Comparison of ENCODE assay signal across 36 mouse cellular contexts in the genomic region with DNA sequence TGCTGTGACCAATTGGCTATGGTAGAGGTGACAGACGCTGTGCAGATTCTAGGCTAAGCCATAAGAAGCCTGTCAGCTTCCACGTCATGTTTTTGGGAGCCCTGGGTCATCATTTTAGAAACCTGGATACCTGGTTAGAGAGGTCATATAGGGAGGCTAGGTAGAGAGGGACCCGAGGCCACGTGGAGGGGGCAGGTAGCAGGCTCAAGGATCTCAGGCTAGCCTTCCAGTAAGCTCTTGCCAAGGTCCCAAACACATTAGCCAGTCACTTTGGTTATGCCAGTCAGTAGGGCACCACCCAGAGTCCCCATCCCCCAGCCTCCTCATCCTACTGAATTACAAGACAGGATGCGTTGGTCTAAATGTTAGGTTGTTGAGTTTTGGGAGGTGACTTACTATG. TPM values are rescaled to one million over a fixed set of nuclear protein-coding genes. Genes with fewer than 3 reads are reported as not detected.
"Had no signal": no experiment of that assay in that cellular context is flagged by ENCODE, and none has a peak within 500 bp of the region (broad histone marks: within the 10 kb centered on the region; RNA-seq: fewer than 3 reads in every experiment).

No protein-coding gene starts in this region.

- H3K27ac ChIP-seq: embryonic facial prominence, embryonic 10.5 days; embryonic facial prominence, embryonic 12.5 days; embryonic facial prominence, embryonic 13.5 days; embryonic facial prominence, embryonic 15.5 days; forebrain, embryonic 10.5 days; forebrain, embryonic 12.5 days; forebrain, embryonic 13.5 days; forebrain, embryonic 15.5 days; gastrocnemius, adult 2 months; heart, embryonic 10.5 days had no signal

- H3K9ac ChIP-seq: embryonic facial prominence, embryonic 12.5 days; embryonic facial prominence, embryonic 13.5 days; embryonic facial prominence, embryonic 15.5 days; forebrain, embryonic 12.5 days; forebrain, embryonic 13.5 days; forebrain, embryonic 15.5 days; forebrain, postnatal 0 days had no signal

- ATAC-seq: forebrain, embryonic 13.5 days; forebrain, embryonic 14.5 days; forebrain, embryonic 15.5 days; forebrain, embryonic 16.5 days; forebrain, postnatal 0 days had no signal

- DNase-seq: cerebellum, postnatal 10 days; cerebellum, postnatal 14 days; cerebellum, postnatal 25 days; cerebellum, postnatal 36 days; embryo, embryonic 11 days; forebrain, postnatal 0 days; gastrocnemius, adult 2 months; gastrocnemius, postnatal 10 days; gastrocnemius, postnatal 14 days; gastrocnemius, postnatal 25 days; gastrocnemius, postnatal 36 days; heart, adult 11 months; heart, adult 18-20 months; heart, adult 2 months had no signal

- H3K4me2 ChIP-seq: embryonic facial prominence, embryonic 12.5 days; embryonic facial prominence, embryonic 13.5 days; embryonic facial prominence, embryonic 15.5 days; forebrain, embryonic 12.5 days; forebrain, embryonic 13.5 days; forebrain, embryonic 15.5 days had no signal

- H3K27me3 ChIP-seq: embryonic facial prominence, embryonic 12.5 days; embryonic facial prominence, embryonic 13.5 days; embryonic facial prominence, embryonic 15.5 days; forebrain, embryonic 12.5 days; forebrain, embryonic 13.5 days; forebrain, embryonic 15.5 days had no signal

- H3K4me3 ChIP-seq: embryonic facial prominence, embryonic 10.5 days; embryonic facial prominence, embryonic 12.5 days; embryonic facial prominence, embryonic 13.5 days; embryonic facial prominence, embryonic 15.5 days; erythroblast, embryonic 14.5 days; forebrain, embryonic 10.5 days; forebrain, embryonic 12.5 days; forebrain, embryonic 13.5 days; forebrain, embryonic 15.5 days; gastrocnemius, adult 2 months; heart, adult 2 months; heart, embryonic 10.5 days had no signal

- H3K9me3 ChIP-seq: embryonic facial prominence, embryonic 10.5 days; embryonic facial prominence, embryonic 12.5 days; embryonic facial prominence, embryonic 13.5 days; embryonic facial prominence, embryonic 15.5 days; forebrain, embryonic 10.5 days; forebrain, embryonic 12.5 days; forebrain, embryonic 13.5 days; forebrain, embryonic 15.5 days; heart, embryonic 10.5 days had no signal

- H3K36me3 ChIP-seq: embryonic facial prominence, embryonic 10.5 days; embryonic facial prominence, embryonic 12.5 days; embryonic facial prominence, embryonic 13.5 days; embryonic facial prominence, embryonic 15.5 days; forebrain, embryonic 10.5 days; forebrain, embryonic 12.5 days; forebrain, embryonic 15.5 days; heart, embryonic 10.5 days had no signal

RNA-seq across cellular contexts. Expression of a gene that starts 1.8 kb away (rescaled TPM):
- total RNA-seq: common myeloid progenitor, adult 5-6 weeks; granulocyte monocyte progenitor cell, adult 5-6 weeks had no signal

RNA-seq across cellular contexts. Expression of a gene that starts 43.0 kb away (rescaled TPM):
- total RNA-seq: common myeloid progenitor, adult 5-6 weeks; forebrain, postnatal 0 days; gastrocnemius, adult 18-20 months; gastrocnemius, adult 2 months; gastrocnemius, adult 8-10 months; gastrocnemius, postnatal 10 days; gastrocnemius, postnatal 14 days; gastrocnemius, postnatal 25 days; gastrocnemius, postnatal 36 days; gastrocnemius, postnatal 4 days; granulocyte monocyte progenitor cell, adult 5-6 weeks; heart, adult 18-20 months; heart, adult 2 months; heart, adult 8-10 months had no signal
- polyA plus RNA-seq: cortical plate, adult 2 months; embryonic facial prominence, embryonic 10.5 days; erythroblast, embryonic 14.5 days; forebrain, embryonic 10.5 days; forebrain, embryonic 11.5 days; forebrain, embryonic 12.5 days; forebrain, embryonic 13.5 days; forebrain, embryonic 14.5 days; forebrain, embryonic 15.5 days; frontal cortex, adult 2 months; gonadal fat pad, adult 2 months; heart, adult 2 months; heart, embryonic 10.5 days had no signal
